Mouse (Mus musculus): ENCODE data around the gene Crebbp. TPM values are rescaled to one million over a fixed set of nuclear protein-coding genes. Genes with fewer than 3 reads are reported as not detected.
A peak's percentile ranks its signal among the peaks of the same experiment; 100 is the strongest.
"Not testable (repeated sequence)": the region's sequence is repeated elsewhere in the genome, so short reads cannot be mapped to it uniquely, and the experiment has no call there.

The Crebbp gene
- polyA plus RNA-seq, 1 experiment, result 38.0 TPM

GRCm38 (mm10) chr16:4160246-4160897 lies 53.4 kb downstream of the Crebbp start:
- DNase-seq (ENCODE audit: extremely low spot score in 1 of 2, low spot score in 1 of 2), result peak; percentile 67 to 94

- no peak for DNase-seq (ENCODE audit: extremely low spot score in 1 of 2, low spot score in 1 of 2)
Measured at GRCm38 (mm10) chr16:4153121-4153520, 60.7 kb downstream of the Crebbp start.

- peak in 1 of 2 experiments; percentile 9 for DNase-seq (ENCODE audit: extremely low spot score in 1 of 2, low spot score in 1 of 2)
Measured at GRCm38 (mm10) chr16:4138541-4138940, 75.3 kb downstream of the Crebbp start.

- no peak for DNase-seq (ENCODE audit: extremely low spot score in 1 of 2, low spot score in 1 of 2)
Measured at GRCm38 (mm10) chr16:4133754-4134153, 80.0 kb downstream of the Crebbp start.

- no peak for DNase-seq (ENCODE audit: extremely low spot score in 1 of 2, low spot score in 1 of 2)
Measured at GRCm38 (mm10) chr16:4128894-4129293, 84.9 kb downstream of the Crebbp start.

GRCm38 (mm10) chr16:4117072-4117471 lies 96.7 kb downstream of the Crebbp start:
- no peak for DNase-seq (ENCODE audit: extremely low spot score in 1 of 2, low spot score in 1 of 2)

GRCm38 (mm10) chr16:4100374-4100773 lies 113.4 kb downstream of the Crebbp start:
- no peak for DNase-seq (ENCODE audit: extremely low spot score in 1 of 2, low spot score in 1 of 2)

- no peak for DNase-seq (ENCODE audit: extremely low spot score in 1 of 2, low spot score in 1 of 2)
Measured at GRCm38 (mm10) chr16:4097521-4097920, 116.3 kb downstream of the Crebbp start.

- DNase-seq (ENCODE audit: extremely low spot score in 1 of 2, low spot score in 1 of 2), result no peak
Measured at GRCm38 (mm10) chr16:4096898-4097297, 116.9 kb downstream of the Crebbp start.

GRCm38 (mm10) chr16:4096141-4096540 lies 117.7 kb downstream of the Crebbp start:
- peak in 1 of 2 experiments; percentile 39 for DNase-seq (ENCODE audit: extremely low spot score in 1 of 2, low spot score in 1 of 2)

- DNase-seq (ENCODE audit: extremely low spot score in 1 of 2, low spot score in 1 of 2), result no peak
Measured at GRCm38 (mm10) chr16:4087214-4087913, 126.4 kb downstream of the Crebbp start.

- DNase-seq (ENCODE audit: extremely low spot score in 1 of 2, low spot score in 1 of 2), result no peak
Measured at GRCm38 (mm10) chr16:4085851-4086387, 127.9 kb downstream of the Crebbp start.

GRCm38 (mm10) chr16:4085051-4085450 lies 128.7 kb downstream of the Crebbp start:
- no peak for DNase-seq (ENCODE audit: extremely low spot score in 1 of 2, low spot score in 1 of 2)

- not testable (repeated sequence) for DNase-seq (ENCODE audit: extremely low spot score in 1 of 2, low spot score in 1 of 2)
Measured at GRCm38 (mm10) chr16:4080419-4080818, 133.4 kb downstream of the Crebbp start.

GRCm38 (mm10) chr16:4079656-4080055 lies 134.1 kb downstream of the Crebbp start:
- DNase-seq (ENCODE audit: extremely low spot score in 1 of 2, low spot score in 1 of 2), result no peak

GRCm38 (mm10) chr16:4078302-4078701 lies 135.5 kb downstream of the Crebbp start:
- DNase-seq (ENCODE audit: extremely low spot score in 1 of 2, low spot score in 1 of 2), result not testable (repeated sequence)

- peak; percentile 90 to 97 for DNase-seq (ENCODE audit: extremely low spot score in 1 of 2, low spot score in 1 of 2)
Measured at GRCm38 (mm10) chr16:4077384-4078061, 136.3 kb downstream of the Crebbp start, which contains the start of gene Trap1. Trap1 (minus strand) TSS chr16:4077827.

GRCm38 (mm10) chr16:4074836-4075235 lies 139.0 kb downstream of the Crebbp start:
- DNase-seq (ENCODE audit: extremely low spot score in 1 of 2, low spot score in 1 of 2), result no peak

- no peak for DNase-seq (ENCODE audit: extremely low spot score in 1 of 2, low spot score in 1 of 2)
Measured at GRCm38 (mm10) chr16:4074297-4074696, 139.5 kb downstream of the Crebbp start.

- DNase-seq (ENCODE audit: extremely low spot score in 1 of 2, low spot score in 1 of 2), result peak; percentile 25 to 57
Measured at GRCm38 (mm10) chr16:4068588-4068987, 145.2 kb downstream of the Crebbp start.

- no peak for DNase-seq (ENCODE audit: extremely low spot score in 1 of 2, low spot score in 1 of 2)
Measured at GRCm38 (mm10) chr16:4064945-4065344, 148.9 kb downstream of the Crebbp start.
